Mouse (Mus musculus) CH12.LX (cell line): ENCODE measurements around the gene Cpne5. TPM values are rescaled to one million over a fixed set of nuclear protein-coding genes. Genes with fewer than 3 reads are reported as not detected.

Source experiments
- DNase-seq: peaks from one replicate; pipeline ENCODE4 v3.0.0-alpha.2; 2013; ENCODE audit errors: extremely low read depth
- H3K27ac ChIP-seq: 2 replicates; pipeline ENCODE4 v1.5.1; 2012; ENCODE audit warnings: low read depth, mild to moderate bottlenecking, control low read depth, moderate library complexity; ENCODE audit not compliant: insufficient read depth
- H3K27me3 ChIP-seq: replicated peaks from 2 replicates; pipeline ENCODE3; 2012; ENCODE audit warnings: inconsistent platforms
- H3K36me3 ChIP-seq, 2 experiments: replicated peaks in 1 of 2; 2 replicates each; pipeline versions ENCODE3 to v1.6.1; 2012; ENCODE audit warnings: inconsistent platforms in 1 of 2, low read length in 1 of 2, mild to moderate bottlenecking in 1 of 2, mixed read lengths in 1 of 2, moderate library complexity in 1 of 2; ENCODE audit not compliant: control insufficient read depth in 1 of 2, insufficient read depth in 1 of 2
- H3K4me1 ChIP-seq, 2 experiments: 2 replicates each; pipeline ENCODE4 v1.6.1; 2012; ENCODE audit warnings: inconsistent platforms in 1 of 2, moderate library complexity in 1 of 2; ENCODE audit not compliant: insufficient read depth in 2 of 2, control insufficient read depth in 1 of 2
- H3K4me2 ChIP-seq: 2 replicates; pipeline ENCODE4 v1.6.1; 2012; ENCODE audit warnings: low read depth, mild to moderate bottlenecking, control low read depth; ENCODE audit not compliant: poor library complexity, insufficient read depth, severe bottlenecking
- H3K4me3 ChIP-seq, 3 experiments: fragments of 150-350 bp in 1 of 3; sonication (generic) in 1 of 3; replicated peaks in 1 of 3; 2 replicates each; pipeline versions ENCODE3 to v1.5.1; 2011 to 2012; ENCODE audit warnings: low read depth in 2 of 3, low read length in 2 of 3, mild to moderate bottlenecking in 2 of 3, moderate library complexity in 2 of 3, control low read depth in 1 of 3, improper control_type of control experiment in 1 of 3, inconsistent platforms in 1 of 3, mixed read lengths in 1 of 3; ENCODE audit not compliant: poor library complexity in 1 of 3
- H3K79me2 ChIP-seq: replicated peaks from 2 replicates; pipeline ENCODE4 v1.6.1; 2012; ENCODE audit warnings: mild to moderate bottlenecking, moderate library complexity; ENCODE audit not compliant: control insufficient read depth, poor library complexity, insufficient read depth, severe bottlenecking; ENCODE audit errors: extremely low read depth
- H3K9ac ChIP-seq: 2 replicates; pipeline ENCODE4 v1.6.1; 2012; ENCODE audit warnings: low read depth, mild to moderate bottlenecking, control low read depth, moderate library complexity; ENCODE audit not compliant: insufficient read depth
- H3K9me3 ChIP-seq: replicated peaks from 2 replicates; pipeline ENCODE3; 2012; ENCODE audit warnings: low read length, inconsistent platforms, mixed read lengths
- BHLHE40 ChIP-seq: IDR thresholded peaks from 2 replicates; pipeline ENCODE4 v1.6.1; 2011; ENCODE audit warnings: mild to moderate bottlenecking, low read depth, low read length, improper control_type of control experiment
- CHD2 ChIP-seq: IDR thresholded peaks from 2 replicates; pipeline ENCODE4 v1.6.1; 2011; ENCODE audit warnings: low read length, improper control_type of control experiment
- E2F4 ChIP-seq: IDR thresholded peaks from 2 replicates; pipeline ENCODE4 v1.6.1; 2011; ENCODE audit warnings: low read depth, low read length, improper control_type of control experiment; ENCODE audit not compliant: insufficient replicate concordance
- ELF1 ChIP-seq: IDR thresholded peaks from 2 replicates; pipeline ENCODE4 v1.6.1; 2014; ENCODE audit warnings: low read depth, mild to moderate bottlenecking, inconsistent platforms, low read length, improper control_type of control experiment
- EP300 ChIP-seq: IDR thresholded peaks from 2 replicates; pipeline ENCODE4 v1.6.1; 2011; ENCODE audit warnings: low read length, improper control_type of control experiment
- ETS1 ChIP-seq: conservative IDR thresholded peaks from 2 replicates; pipeline ENCODE4 v1.6.1; 2012; ENCODE audit warnings: low read depth, mild to moderate bottlenecking, inconsistent platforms, low read length, improper control_type of control experiment, moderate library complexity
- GABPA ChIP-seq: IDR thresholded peaks from 2 replicates; pipeline ENCODE4 v1.6.1; 2012; ENCODE audit warnings: low read depth, low read length, improper control_type of control experiment, inconsistent platforms; ENCODE audit not compliant: insufficient replicate concordance
- IRF4 ChIP-seq: IDR thresholded peaks from 2 replicates; pipeline ENCODE4 v1.6.1; 2014; ENCODE audit warnings: low read depth, mild to moderate bottlenecking, inconsistent platforms, low read length, improper control_type of control experiment
- MAX ChIP-seq: IDR thresholded peaks from 2 replicates; pipeline ENCODE4 v1.6.1; 2011; ENCODE audit warnings: low read length, improper control_type of control experiment
- MAZ ChIP-seq: IDR thresholded peaks from 2 replicates; pipeline ENCODE4 v1.6.1; 2012; ENCODE audit warnings: low read depth, mild to moderate bottlenecking, inconsistent platforms, low read length, improper control_type of control experiment, moderate library complexity
- MEF2A ChIP-seq: IDR thresholded peaks from 2 replicates; pipeline ENCODE4 v1.6.1; 2014; ENCODE audit warnings: low read depth, mild to moderate bottlenecking, inconsistent platforms, low read length, improper control_type of control experiment, borderline replicate concordance
- MYC ChIP-seq: IDR thresholded peaks from 2 replicates; pipeline ENCODE4 v1.6.1; 2011; ENCODE audit warnings: low read depth, mild to moderate bottlenecking, improper control_type of control experiment, low read length
- NELFE ChIP-seq: IDR thresholded peaks from 2 replicates; pipeline ENCODE4 v1.6.1; 2011; ENCODE audit warnings: low read depth, low read length, improper control_type of control experiment
- PAX5 ChIP-seq: IDR thresholded peaks from 2 replicates; pipeline ENCODE4 v1.6.1; 2012; ENCODE audit warnings: low read length, inconsistent platforms, mixed read lengths
- POLR2AphosphoS2 ChIP-seq: IDR thresholded peaks from 2 replicates; pipeline ENCODE4 v1.6.1; 2011; ENCODE audit warnings: low read depth, low read length, improper control_type of control experiment
- RAD21 ChIP-seq: IDR thresholded peaks from 2 replicates; pipeline ENCODE4 v1.6.1; 2011; ENCODE audit warnings: low read depth, mild to moderate bottlenecking, low read length, improper control_type of control experiment, moderate library complexity
- SIN3A ChIP-seq: IDR thresholded peaks from 2 replicates; pipeline ENCODE4 v1.6.1; 2012; ENCODE audit warnings: low read length, improper control_type of control experiment, inconsistent platforms
- SMC3 ChIP-seq: IDR thresholded peaks from 2 replicates; pipeline ENCODE4 v1.6.1; 2011; ENCODE audit warnings: low read depth, low read length, improper control_type of control experiment
- TCF12 ChIP-seq: IDR thresholded peaks from 2 replicates; pipeline ENCODE4 v1.6.1; 2014; ENCODE audit warnings: low read depth, mild to moderate bottlenecking, inconsistent platforms, low read length, improper control_type of control experiment
- UBTF ChIP-seq: IDR thresholded peaks from 2 replicates; pipeline ENCODE4 v1.6.1; 2012; ENCODE audit warnings: low read depth, mild to moderate bottlenecking, inconsistent platforms, low read length, improper control_type of control experiment, moderate library complexity
- USF1 ChIP-seq: IDR thresholded peaks from 2 replicates; pipeline ENCODE4 v1.6.1; 2014; ENCODE audit warnings: low read depth, mild to moderate bottlenecking, inconsistent platforms, low read length, improper control_type of control experiment
- ZC3H11A ChIP-seq: IDR thresholded peaks from 2 replicates; pipeline ENCODE4 v1.6.1; 2012; ENCODE audit warnings: low read depth, mild to moderate bottlenecking, inconsistent platforms, low read length, improper control_type of control experiment
- ZKSCAN1 ChIP-seq: IDR thresholded peaks from 2 replicates; pipeline ENCODE4 v1.6.1; 2012; ENCODE audit warnings: low read depth, inconsistent platforms, low read length, improper control_type of control experiment, borderline replicate concordance
- dilution Hi-C: fragments of 300-500 bp; cut with MboI; formaldehyde crosslinking; loops from 2 replicates; pipeline ENCODE4 v1.14.3; 2020; ENCODE audit warnings: low sequenced_read_pairs; ENCODE audit not compliant: extremely low pct_unique_long_range_greater_than_20kb, extremely low pct_ligation_motif_present
- in situ Hi-C: fragments of 300-500 bp; cut with MboI; formaldehyde crosslinking; loops from 3 replicates; pipeline ENCODE4 v1.14.3; 2019; ENCODE audit warnings: low sequenced_read_pairs, low pct_ligation_motif_present, low pct_unique_long_range_greater_than_20kb, mixed read lengths
- polyA plus RNA-seq: library from polyadenylated mRNA; unstranded; fragments of >175 nt; gene quantifications from 2 replicates; pipeline ENCODE4 v1.2.1, GENCODE M21; 2012; ENCODE audit warnings: low read depth; ENCODE audit not compliant: insufficient read length
- total RNA-seq, 2 experiments: library from RNA; depleted of rRNA; stranded (reverse); fragments of 300-350 nt in 1 of 2; fragments of >200 nt in 1 of 2; gene quantifications; 2 replicates each; pipeline ENCODE4 v1.2.3; 2012 to 2014

Gene Cpne5
- total and polyA plus RNA-seq, 3 experiments: 0.68 to 1.9 (median 1.3) TPM

- TF ChIP-seq GABPA (no peak), ETS1 (peak; percentile 67), MAZ (no peak), ZC3H11A (no peak), E2F4 (no peak), NELFE (no peak; the same call in 1 of the 2 replicates), RAD21 (no peak), SMC3 (0 out of 2 replicates have a peak, but pooled peaks have one; percentile 1), SIN3A (no peak; the same call in 1 of the 2 replicates), MYC (no peak), POLR2AphosphoS2 (no peak), UBTF (no peak), ZKSCAN1 (no peak), IRF4 (peak; percentile 48; the same call in 1 of the 2 replicates), MEF2A (no peak), PAX5 (no peak)
These were observed 70.6 kb downstream of the Cpne5 start (continued) for GRCm38 (mm10) chr17:29167371-29167770.

- in situ Hi-C loops: loop anchor here (5.0 kb wide), 1 partner anchor 69 kb away; no protein-coding TSS in a partner anchor
- peak; percentile 30 for TF ChIP-seq BHLHE40
- TF ChIP-seq TCF12: peak; percentile 55; the same call in 1 of the 2 replicates
- TF ChIP-seq CHD2: peak; percentile 15; the same call in 1 of the 2 replicates
- no peak for TF ChIP-seq MAX
- TF ChIP-seq EP300: peak; percentile 20; the same call in 1 of the 2 replicates
- TF ChIP-seq MEF2A: peak; percentile 49; the same call in 1 of the 2 replicates
- no peak for TF ChIP-seq USF1
- TF ChIP-seq IRF4: peak; percentile 58
- TF ChIP-seq ELF1: no peak
- TF ChIP-seq ETS1: peak; percentile 50; the same call in 1 of the 2 replicates
- TF ChIP-seq, all 38 proteins: peak for 7
- Histone ChIP-seq H3K9ac (no peak overlapping the region), H3K4me3 (no peak overlapping the region), H3K4me1 (peaks cover 58 to 90% of the 10 kb centered on the region in 2 experiments), H3K27me3 (no peaks in the 10 kb centered on the region), H3K79me2 (no peaks in the 10 kb centered on the region), H3K4me2 (peak overlapping the region; percentile 42), H3K36me3 (no peaks in the 10 kb centered on the region), H3K9me3 (peaks cover 12% of the 10 kb centered on the region), H3K27ac (peak overlapping the region; percentile 88)
- DNase-seq: no peak
- dilution Hi-C loops: no loop called here
These were observed 71.9 kb downstream of the Cpne5 start for GRCm38 (mm10) chr17:29165967-29166578.
